Mouse (Mus musculus) spleen, postnatal 14 days (tissue): Measurements from ENCODE around the gene Aldoc.

ENCODE experiments used
- DNase-seq, 2 experiments: peaks; one replicate each; pipeline ENCODE4 v3.0.0; 2021 to 2022; ENCODE audit warnings: low spot score in 2 of 2

Aldoc gene

DNA sequence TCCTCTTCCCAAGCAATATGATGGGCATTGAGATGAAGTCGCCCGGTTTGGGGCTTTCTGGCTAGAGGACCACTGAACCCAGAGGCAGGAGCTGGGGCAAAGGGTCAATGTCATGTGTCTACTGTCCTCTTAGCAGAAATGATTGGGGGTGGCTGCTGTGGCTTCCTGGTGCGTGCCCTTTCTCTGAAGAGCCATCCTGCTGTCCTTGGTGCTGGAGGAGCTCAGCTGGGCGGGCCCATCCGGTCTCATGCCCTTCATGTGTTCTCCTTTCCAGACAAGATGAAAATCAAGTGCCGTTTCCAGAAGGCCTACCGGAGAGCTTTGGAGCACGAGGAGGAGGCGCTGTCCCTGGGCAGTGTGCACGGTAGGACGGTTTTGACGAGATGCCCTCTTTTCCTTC lies 9.9 kb downstream of the Aldoc start:
- DNase-seq, result no peak

GRCm38 (mm10) chr11:78333992-78334391 lies 11.2 kb downstream of the Aldoc start:
- no peak for DNase-seq

DNA sequence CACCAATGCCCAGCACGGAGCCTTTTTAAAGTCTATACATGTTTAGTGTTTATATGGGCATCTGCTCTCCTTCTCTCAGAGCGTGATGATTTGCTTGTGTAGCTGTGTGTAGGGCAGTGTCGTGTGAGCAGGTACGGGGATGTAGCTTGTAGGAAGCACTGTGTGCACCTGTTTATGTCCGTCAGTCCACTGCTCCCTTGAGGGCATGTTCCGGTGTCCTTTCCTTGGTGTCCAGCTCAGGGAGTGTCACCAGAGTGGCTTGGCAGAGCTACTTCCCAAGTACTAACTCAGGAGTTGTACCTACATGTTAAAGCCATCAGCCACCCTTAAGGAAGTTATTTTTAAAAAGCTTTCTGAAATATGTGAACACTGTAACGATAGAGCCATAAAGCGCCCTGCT lies 14.3 kb downstream of the Aldoc start:
- DNase-seq, result no peak

DNA sequence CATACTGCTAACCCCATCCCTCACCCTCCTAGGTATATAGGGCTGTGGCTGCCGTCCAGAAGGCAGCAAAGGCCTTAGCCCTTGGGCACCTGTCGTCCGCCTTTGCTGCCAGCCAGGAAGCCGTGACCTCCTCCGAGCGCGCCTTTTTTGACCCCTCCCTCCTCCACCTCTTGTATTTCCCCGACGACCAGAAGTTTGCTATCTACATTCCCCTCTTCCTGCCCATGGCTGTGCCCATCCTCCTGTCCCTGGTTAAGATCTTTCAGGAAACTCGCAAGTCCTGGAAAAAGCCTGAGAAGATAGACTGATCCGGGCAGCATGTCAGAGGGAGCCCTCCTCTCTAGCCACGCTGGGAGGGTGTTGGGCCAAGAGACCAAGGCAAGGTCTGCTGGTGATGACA lies 18.9 kb downstream of the Aldoc start:
- DNase-seq, result no peak

GRCm38 (mm10) chr11:78343381-78344327 lies 20.9 kb downstream of the Aldoc start, which contains the start of gene Unc119:
Gene Unc119 (plus strand): TSS chr11:78343482.
- DNase-seq, result peak; percentile 67 to 74

- no peak for DNase-seq
These were observed 21.6 kb downstream of the Aldoc start for GRCm38 (mm10) chr11:78344328-78344889.

- no peak for DNase-seq
These were observed 22.3 kb downstream of the Aldoc start for GRCm38 (mm10) chr11:78344890-78345715.

- DNase-seq, result peak in 1 of 2 experiments; percentile 38
These were observed 23.0 kb downstream of the Aldoc start for GRCm38 (mm10) chr11:78345801-78346200.

DNA sequence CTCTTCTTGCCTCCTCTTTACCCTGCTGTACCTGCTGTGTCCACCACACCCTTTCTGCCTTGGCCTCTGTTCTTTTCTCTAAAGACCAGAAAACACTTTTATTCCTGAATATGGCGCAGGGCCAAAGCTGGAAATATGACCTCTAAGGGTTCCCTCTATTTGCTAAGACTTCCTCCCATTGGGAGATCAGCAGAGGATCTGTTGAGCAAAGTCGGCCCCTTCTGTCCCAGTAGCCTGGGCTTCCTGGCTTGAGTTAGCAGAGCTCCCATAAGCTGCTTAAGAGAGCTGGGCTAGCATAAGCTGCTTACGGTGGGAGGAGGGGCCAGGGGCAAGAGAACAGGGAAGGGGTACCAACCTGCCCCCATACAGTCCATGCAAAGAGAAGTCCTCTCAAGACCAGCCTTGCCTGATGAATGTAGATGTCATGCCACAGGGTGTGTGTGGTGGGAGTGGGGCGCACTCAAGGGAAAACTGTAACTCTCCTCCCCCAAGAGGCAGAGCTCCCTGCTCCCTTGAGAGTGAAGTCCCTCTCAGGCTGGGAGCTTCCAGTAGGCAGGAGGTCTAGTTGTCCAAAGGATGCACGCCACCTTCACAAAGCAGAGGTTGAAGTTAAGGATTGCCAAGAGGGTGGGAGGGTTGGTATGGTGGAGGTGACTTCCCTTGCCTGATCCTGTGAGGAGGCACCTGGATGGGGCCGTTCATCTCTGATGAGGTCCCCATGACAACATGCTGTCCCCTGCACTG lies 23.7 kb downstream of the Aldoc start:
- no peak for DNase-seq

DNA sequence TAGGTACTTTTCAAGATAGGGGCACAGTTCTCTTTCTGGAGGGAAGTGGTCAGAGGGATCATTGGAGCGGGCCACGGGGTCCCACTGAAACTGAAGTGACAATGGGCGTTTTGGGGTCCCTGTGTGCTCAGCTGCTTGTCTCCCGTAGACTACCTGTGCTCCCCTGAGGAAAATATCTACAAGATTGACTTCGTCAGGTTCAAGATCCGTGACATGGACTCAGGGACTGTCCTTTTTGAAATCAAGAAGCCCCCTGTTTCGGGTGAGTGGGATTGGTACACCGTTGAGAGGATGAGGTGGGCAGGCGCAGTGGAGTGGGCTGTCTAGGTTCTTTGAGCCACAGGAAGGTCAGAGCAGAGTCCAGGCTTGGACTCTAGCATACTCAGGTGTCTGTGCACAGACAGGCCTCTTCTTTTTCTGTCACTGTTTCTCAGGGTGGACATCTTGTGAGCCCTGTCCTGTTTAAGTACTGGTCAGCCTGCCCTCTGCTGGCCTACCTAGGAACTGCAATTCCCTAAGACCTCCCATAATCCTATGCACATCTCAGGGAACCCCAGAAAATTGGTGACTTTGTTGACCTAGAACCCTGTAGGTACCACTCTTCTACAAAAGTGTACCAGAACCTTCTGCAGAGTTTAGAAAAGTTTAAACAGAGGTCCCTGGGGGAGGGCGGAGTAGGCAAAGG lies 24.4 kb downstream of the Aldoc start:
- peak; percentile 56 to 70 for DNase-seq

- DNase-seq, result no peak
These were observed 25.1 kb downstream of the Aldoc start for GRCm38 (mm10) chr11:78347908-78348307.

- DNase-seq, result no peak
These were observed 25.7 kb downstream of the Aldoc start for GRCm38 (mm10) chr11:78348474-78348873.

GRCm38 (mm10) chr11:78349441-78350358 lies 26.9 kb downstream of the Aldoc start:
- DNase-seq, result no peak

DNA sequence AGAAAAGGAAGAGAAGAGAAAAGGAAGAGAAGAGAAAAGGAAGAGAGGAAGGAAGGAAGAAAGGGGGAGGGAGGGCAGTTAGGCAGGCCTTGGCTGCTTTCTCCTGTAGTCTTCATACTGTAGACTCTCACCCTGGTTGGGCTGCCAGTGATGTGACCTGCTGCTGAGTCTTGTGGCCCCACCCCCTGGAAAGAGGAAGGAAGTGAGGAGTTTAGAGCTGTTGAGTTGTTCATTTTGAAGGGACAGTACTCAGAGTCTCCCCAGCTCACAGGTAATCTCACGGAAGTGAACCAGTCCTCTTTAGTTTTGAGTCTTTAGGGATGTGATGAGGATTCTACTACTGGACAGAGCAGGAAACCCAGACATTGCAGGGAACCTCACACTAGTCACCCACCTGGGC lies 30.3 kb downstream of the Aldoc start:
- no peak for DNase-seq

DNA sequence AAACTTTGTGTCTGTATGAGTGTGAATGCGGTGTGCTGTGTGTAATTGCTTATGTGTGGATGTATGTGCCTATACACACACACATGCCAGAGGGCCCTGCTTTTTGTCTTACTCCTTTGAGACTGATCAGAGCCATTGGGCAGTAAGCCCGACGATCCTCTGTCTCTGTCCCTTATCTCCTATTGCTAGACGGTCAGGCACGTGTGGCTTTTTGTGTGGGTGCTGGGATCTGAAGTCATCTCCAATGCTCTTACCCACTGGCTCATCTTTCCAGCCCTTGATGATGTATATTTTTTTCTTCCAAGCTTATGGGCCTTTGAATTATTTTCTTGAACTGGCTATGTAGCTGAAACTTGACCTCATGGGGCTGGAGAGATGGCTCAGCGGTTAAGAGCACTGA lies 32.1 kb downstream of the Aldoc start:
- no peak for DNase-seq

- DNase-seq, result peak; percentile 47 to 71
These were observed 32.9 kb downstream of the Aldoc start for GRCm38 (mm10) chr11:78355471-78356238.

DNA sequence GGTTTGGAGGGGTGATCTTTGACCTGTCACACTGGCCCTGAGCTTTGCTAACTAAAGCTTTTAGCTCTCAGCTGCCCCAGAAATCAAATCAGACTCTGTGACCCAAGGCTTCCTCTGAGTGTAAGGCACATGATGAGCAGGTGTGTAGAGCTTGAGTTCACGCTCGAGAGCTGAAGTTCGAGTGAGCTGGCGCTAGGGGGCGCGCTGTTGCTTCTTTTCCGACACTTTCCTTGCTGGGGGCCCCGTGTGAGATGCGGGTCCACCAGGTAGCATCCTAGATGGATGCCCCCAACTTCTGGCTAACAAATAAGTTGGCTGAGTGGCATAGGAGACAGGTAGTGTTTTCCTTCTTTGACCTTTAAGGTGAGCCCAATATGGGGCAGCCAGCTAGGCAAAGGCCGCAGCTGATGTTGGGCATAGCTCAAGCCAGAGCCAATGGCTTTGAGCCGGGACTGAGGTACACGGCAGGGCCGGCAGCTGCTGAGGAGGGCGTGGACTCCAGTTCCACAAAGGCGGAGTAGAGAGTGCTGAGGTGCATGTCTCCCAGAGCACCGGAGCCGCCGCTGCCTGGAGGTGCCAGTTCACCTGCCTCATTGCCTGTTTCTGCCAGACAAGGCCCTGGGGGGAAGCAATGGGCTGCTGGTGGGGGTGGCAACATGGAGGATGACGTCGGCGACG lies 35.7 kb downstream of the Aldoc start:
- no peak for DNase-seq

GRCm38 (mm10) chr11:78360125-78360788 lies 37.5 kb downstream of the Aldoc start:
- DNase-seq, result peak; percentile 51 to 71
